Mouse (Mus musculus) myocyte (in vitro differentiated cells): ENCODE measurements at regions not wholly inside any gene's neighbourhood (a gene's known extent, or its start where the extent isn't known, plus 50 kb on each side); places are given as distances from the start of the nearest gene placed in this dataset.

Experiments
- E2F4 ChIP-seq: IDR thresholded peaks from one replicate; pipeline ENCODE4 v1.6.1; 2011; ENCODE audit warnings: mild to moderate bottlenecking, control low read depth, moderate library complexity; ENCODE audit not compliant: insufficient read depth
- MYOG ChIP-seq, 3 experiments: IDR thresholded peaks; one replicate each; pipeline ENCODE4 v1.6.1; 2011; ENCODE audit warnings: control low read depth in 2 of 3, low read depth in 2 of 3, mild to moderate bottlenecking in 2 of 3; ENCODE audit not compliant: insufficient read length in 2 of 3, control insufficient read depth in 1 of 3, insufficient read depth in 1 of 3
- POLR2A ChIP-seq: IDR thresholded peaks from one replicate; pipeline ENCODE4 v1.6.1; 2011; ENCODE audit warnings: low read depth, mild to moderate bottlenecking, control low read depth, moderate library complexity; ENCODE audit not compliant: insufficient read length
- POLR2AphosphoS2 ChIP-seq: IDR thresholded peaks from one replicate; pipeline ENCODE4 v1.6.1; 2011; ENCODE audit warnings: low read depth, control low read depth; ENCODE audit not compliant: insufficient read length
- TCF12 ChIP-seq: IDR thresholded peaks from one replicate; pipeline ENCODE4 v1.6.1; 2011; ENCODE audit warnings: mild to moderate bottlenecking, control low read depth; ENCODE audit not compliant: poor library complexity, insufficient read depth, severe bottlenecking

- TF ChIP-seq POLR2A (no peak), POLR2AphosphoS2 (no peak), TCF12 (no peak), E2F4 (no peak), MYOG (IDR thresholded peaks at IDR 0.05; ENCODE audit: control insufficient read depth in 1 of 3, insufficient read depth in 1 of 3, insufficient read length in 2 of 3, low read depth in 2 of 3) (no peak)
These were observed 437.4 kb upstream of the Ccnh start for GRCm38 (mm10) chr13:84751576-84752490.
